Mouse (Mus musculus) cortical plate, adult 2 months (tissue): ENCODE measurements around the gene Qpct.

Experiments
- CTCF ChIP-seq: fragments of 200-500 bp; IDR thresholded peaks from 2 replicates; pipeline ENCODE4 v1.5.1; 2011; ENCODE audit warnings: mild to moderate bottlenecking, control low read depth, low read length; ENCODE audit not compliant: insufficient read depth; ENCODE audit errors: extremely low read depth
- POLR2A ChIP-seq: fragments of 200-500 bp; IDR thresholded peaks from 2 replicates; pipeline ENCODE4 v1.6.1; 2011; ENCODE audit warnings: mild to moderate bottlenecking, low read length, control low read depth; ENCODE audit not compliant: insufficient read depth; ENCODE audit errors: extremely low read depth

DNA sequence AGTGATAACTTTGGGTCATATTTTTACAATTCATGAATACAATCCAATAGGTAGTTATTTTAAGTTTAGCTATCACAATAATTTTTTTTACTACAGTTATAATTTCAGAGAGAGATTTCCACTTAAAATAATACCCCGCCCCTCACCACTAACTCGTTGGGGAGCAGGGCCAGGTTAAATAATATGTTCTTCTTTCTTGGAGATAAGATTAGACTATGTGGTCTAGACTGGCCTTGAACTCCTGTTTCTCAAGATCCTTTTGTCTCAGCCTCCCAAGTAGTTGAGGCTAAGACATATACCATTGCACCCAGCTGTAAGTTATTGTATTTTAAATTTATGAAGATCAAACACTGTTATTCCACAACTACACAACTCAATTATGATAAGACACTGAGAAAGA is 38.1 kb upstream of the Qpct start:
- no peak for TF ChIP-seq CTCF
- no peak for TF ChIP-seq POLR2A
